Mouse (Mus musculus) erythroblast, embryonic 14.5 days (primary cell): Measurements from ENCODE around the gene Slc38a10.

Experiments used
- GATA1 ChIP-seq: IDR thresholded peaks from 2 replicates; pipeline ENCODE4 v1.6.1; 2012; ENCODE audit warnings: low read length, inconsistent platforms, mixed read lengths
- TAL1 ChIP-seq: IDR thresholded peaks from 3 replicates; pipeline ENCODE4 v1.6.1; 2012; ENCODE audit warnings: low read length, inconsistent platforms, mixed read lengths

DNA sequence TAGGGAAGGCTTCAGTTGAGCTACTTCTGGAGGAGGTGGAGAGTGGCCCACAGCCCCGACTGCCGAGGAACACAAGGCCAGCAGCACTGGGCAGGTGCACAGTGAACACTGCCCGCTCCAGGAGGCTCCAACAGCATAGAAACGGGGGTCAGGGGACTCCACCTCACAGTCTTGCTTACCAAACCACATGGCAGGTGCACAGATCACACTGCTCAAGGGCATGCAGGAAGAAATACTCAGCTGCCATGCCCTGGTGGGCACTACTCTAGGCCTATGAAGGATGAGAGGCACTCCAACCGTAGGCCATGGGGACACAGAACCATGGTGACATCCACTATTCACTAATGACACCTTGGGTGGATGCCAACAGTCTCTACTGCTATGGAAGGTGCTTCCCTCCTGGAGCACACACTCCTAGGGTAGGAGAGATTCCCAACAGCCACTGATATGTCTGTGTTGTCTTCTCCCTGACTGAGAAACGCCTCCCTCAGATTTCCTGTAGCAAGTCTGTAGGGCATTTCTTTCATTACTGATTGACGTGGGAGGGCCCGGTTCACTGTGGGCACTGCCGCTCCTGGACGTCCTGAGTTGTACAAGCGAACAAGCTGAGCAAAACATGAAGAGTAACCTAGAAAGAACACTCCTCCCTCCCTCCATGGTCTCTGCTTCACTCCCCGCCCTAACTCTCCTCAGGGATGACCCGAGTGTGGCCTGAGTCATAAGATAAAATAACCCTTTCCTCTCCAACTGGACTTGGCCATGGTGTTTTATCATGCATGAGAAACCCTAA is 7.2 kb downstream of the Slc38a10 start:
- TF ChIP-seq GATA1 (no peak), TAL1 (no peak)
